Mouse (Mus musculus): Measurements from ENCODE around the gene Ankrd11. TPM values are rescaled to one million over a fixed set of nuclear protein-coding genes. Genes with fewer than 3 reads are reported as not detected.

The Ankrd11 gene
- polyA plus RNA-seq, 1 experiment, result 99.7 TPM

GRCm38 (mm10) chr8:122955997-122956396 lies 86.1 kb downstream of the Ankrd11 start:
- TF ChIP-seq POLR2A (IDR thresholded peaks at IDR 0.05; ENCODE audit: extremely low read depth, insufficient read depth, low read length) (no peak), CTCF (IDR thresholded peaks at IDR 0.05; ENCODE audit: extremely low read depth, insufficient read depth, low read length) (no peak)
- H3K27ac ChIP-seq (ENCODE audit: insufficient read depth, low read length), result no peak overlapping the region
- H3K4me3 ChIP-seq (ENCODE audit: insufficient read depth, low read length), result no peak overlapping the region
- H3K4me1 ChIP-seq (ENCODE audit: control insufficient read depth, insufficient read depth, low read length), result peaks cover 40% of the 10 kb centered on the region

- H3K27ac ChIP-seq (ENCODE audit: insufficient read depth, low read length), result no peak overlapping the region
- no peak overlapping the region for H3K4me3 ChIP-seq (ENCODE audit: insufficient read depth, low read length)
- TF ChIP-seq CTCF (IDR thresholded peaks at IDR 0.05; ENCODE audit: extremely low read depth, insufficient read depth, low read length) (no peak), POLR2A (IDR thresholded peaks at IDR 0.05; ENCODE audit: extremely low read depth, insufficient read depth, low read length) (no peak)
- peaks cover 38% of the 10 kb centered on the region for H3K4me1 ChIP-seq (ENCODE audit: control insufficient read depth, insufficient read depth, low read length)
These were observed 86.9 kb downstream of the Ankrd11 start for GRCm38 (mm10) chr8:122955195-122955594.

- peaks cover 46% of the 10 kb centered on the region for H3K4me1 ChIP-seq (ENCODE audit: control insufficient read depth, insufficient read depth, low read length)
- no peak overlapping the region for H3K4me3 ChIP-seq (ENCODE audit: insufficient read depth, low read length)
- no peak for TF ChIP-seq POLR2A (IDR thresholded peaks at IDR 0.05; ENCODE audit: extremely low read depth, insufficient read depth, low read length)
- TF ChIP-seq CTCF (IDR thresholded peaks at IDR 0.05; ENCODE audit: extremely low read depth, insufficient read depth, low read length), result no peak
- no peak overlapping the region for H3K27ac ChIP-seq (ENCODE audit: insufficient read depth, low read length)
These were observed 87.8 kb downstream of the Ankrd11 start for GRCm38 (mm10) chr8:122954090-122954799.

GRCm38 (mm10) chr8:122953028-122953427 lies 89.0 kb downstream of the Ankrd11 start:
- TF ChIP-seq CTCF (IDR thresholded peaks at IDR 0.05; ENCODE audit: extremely low read depth, insufficient read depth, low read length) (no peak), POLR2A (IDR thresholded peaks at IDR 0.05; ENCODE audit: extremely low read depth, insufficient read depth, low read length) (no peak)
- Histone ChIP-seq H3K4me1 (ENCODE audit: control insufficient read depth, insufficient read depth, low read length) (peaks cover 47% of the 10 kb centered on the region), H3K27ac (ENCODE audit: insufficient read depth, low read length) (no peak overlapping the region), H3K4me3 (ENCODE audit: insufficient read depth, low read length) (no peak overlapping the region)

- Histone ChIP-seq H3K27ac (ENCODE audit: insufficient read depth, low read length) (no peak overlapping the region), H3K4me3 (ENCODE audit: insufficient read depth, low read length) (no peak overlapping the region), H3K4me1 (ENCODE audit: control insufficient read depth, insufficient read depth, low read length) (peaks cover 39% of the 10 kb centered on the region)
- TF ChIP-seq CTCF (IDR thresholded peaks at IDR 0.05; ENCODE audit: extremely low read depth, insufficient read depth, low read length) (no peak), POLR2A (IDR thresholded peaks at IDR 0.05; ENCODE audit: extremely low read depth, insufficient read depth, low read length) (no peak)
These were observed 90.6 kb downstream of the Ankrd11 start for GRCm38 (mm10) chr8:122951456-122951855.

- H3K27ac ChIP-seq (ENCODE audit: insufficient read depth, low read length), result no peak overlapping the region
- TF ChIP-seq CTCF (IDR thresholded peaks at IDR 0.05; ENCODE audit: extremely low read depth, insufficient read depth, low read length) (no peak), POLR2A (IDR thresholded peaks at IDR 0.05; ENCODE audit: extremely low read depth, insufficient read depth, low read length) (no peak)
- H3K4me3 ChIP-seq (ENCODE audit: insufficient read depth, low read length), result no peak overlapping the region
- peaks cover 34% of the 10 kb centered on the region for H3K4me1 ChIP-seq (ENCODE audit: control insufficient read depth, insufficient read depth, low read length)
These were observed 92.4 kb downstream of the Ankrd11 start for GRCm38 (mm10) chr8:122949701-122950100.

GRCm38 (mm10) chr8:122945775-122946174 lies 96.3 kb downstream of the Ankrd11 start:
- peaks cover 14% of the 10 kb centered on the region for H3K4me1 ChIP-seq (ENCODE audit: control insufficient read depth, insufficient read depth, low read length)
- no peak overlapping the region for H3K27ac ChIP-seq (ENCODE audit: insufficient read depth, low read length)
- TF ChIP-seq CTCF (IDR thresholded peaks at IDR 0.05; ENCODE audit: extremely low read depth, insufficient read depth, low read length) (no peak), POLR2A (IDR thresholded peaks at IDR 0.05; ENCODE audit: extremely low read depth, insufficient read depth, low read length) (no peak)
- no peak overlapping the region for H3K4me3 ChIP-seq (ENCODE audit: insufficient read depth, low read length)

GRCm38 (mm10) chr8:122942803-122943713 lies 99.0 kb downstream of the Ankrd11 start:
- no peak for TF ChIP-seq POLR2A (IDR thresholded peaks at IDR 0.05; ENCODE audit: extremely low read depth, insufficient read depth, low read length)
- peaks cover 11% of the 10 kb centered on the region for H3K4me1 ChIP-seq (ENCODE audit: control insufficient read depth, insufficient read depth, low read length)
- H3K27ac ChIP-seq (ENCODE audit: insufficient read depth, low read length), result peak overlapping the region; percentile 54; the same call in 1 of the 2 replicates
- H3K4me3 ChIP-seq (ENCODE audit: insufficient read depth, low read length), result no peak overlapping the region

GRCm38 (mm10) chr8:122938591-122938990 lies 103.5 kb downstream of the Ankrd11 start:
- no peak overlapping the region for H3K4me3 ChIP-seq (ENCODE audit: insufficient read depth, low read length)
- TF ChIP-seq CTCF (IDR thresholded peaks at IDR 0.05; ENCODE audit: extremely low read depth, insufficient read depth, low read length) (no peak), POLR2A (IDR thresholded peaks at IDR 0.05; ENCODE audit: extremely low read depth, insufficient read depth, low read length) (no peak)
- H3K4me1 ChIP-seq (ENCODE audit: control insufficient read depth, insufficient read depth, low read length), result peaks cover 25% of the 10 kb centered on the region
- no peak overlapping the region for H3K27ac ChIP-seq (ENCODE audit: insufficient read depth, low read length)

Data from cortical plate, adult 2 months (tissue).